Mouse (Mus musculus) urinary bladder, postnatal 25 days (tissue): Measurements from ENCODE around the gene Bnip3.
A peak's percentile ranks its signal among the peaks of the same experiment; 100 is the strongest.

Experiments
- DNase-seq: peaks from one replicate; pipeline ENCODE4 v3.0.0; 2022; ENCODE audit warnings: low spot score

Gene Bnip3

DNA sequence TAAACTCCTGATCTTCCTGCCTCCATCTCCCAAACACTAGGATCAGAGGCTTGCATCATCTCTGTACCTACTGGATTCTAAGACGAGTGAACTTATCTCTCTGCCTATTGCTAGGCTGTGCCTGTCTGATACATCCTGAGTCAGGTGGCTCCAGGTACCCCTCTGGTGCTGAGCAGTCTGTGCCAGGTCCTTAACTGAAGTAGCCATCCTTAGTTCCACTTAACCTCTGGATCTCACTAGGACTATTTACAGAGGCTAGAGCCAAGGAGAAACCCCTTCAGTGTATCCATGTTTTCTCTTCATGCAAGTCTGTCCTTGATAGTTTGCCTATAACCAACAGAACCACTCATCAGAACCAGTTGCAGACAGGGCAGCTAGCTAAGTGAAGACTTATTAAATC lies 2.9 kb downstream of the Bnip3 start:
- no peak for DNase-seq

- DNase-seq, result no peak
These were observed 5.4 kb downstream of the Bnip3 start for GRCm38 (mm10) chr7:138903886-138904435.

- no peak for DNase-seq
These were observed 10.6 kb downstream of the Bnip3 start for GRCm38 (mm10) chr7:138898743-138899142.

DNA sequence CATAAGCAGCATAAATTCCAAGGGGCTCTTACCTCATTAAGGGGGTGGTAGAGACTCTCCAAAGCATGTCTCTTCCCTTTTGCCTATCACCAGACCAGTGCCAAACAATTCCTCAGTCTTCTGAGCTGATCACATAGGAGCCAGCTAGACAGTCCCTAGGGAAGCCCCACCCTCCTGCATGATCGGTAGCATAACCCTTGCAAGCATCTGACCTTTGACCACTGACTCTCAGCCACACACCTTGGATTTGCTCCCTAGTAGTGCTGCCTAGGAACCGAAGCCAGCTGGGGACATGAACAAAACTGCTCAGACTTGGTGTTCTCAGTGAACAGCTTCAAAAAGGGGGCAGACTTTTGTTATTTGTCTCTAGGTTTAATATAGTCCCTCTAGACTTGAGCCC lies 11.2 kb downstream of the Bnip3 start:
- no peak for DNase-seq

- DNase-seq, result no peak
These were observed 23.7 kb downstream of the Bnip3 start for GRCm38 (mm10) chr7:138885365-138886289.

GRCm38 (mm10) chr7:138883724-138884123 lies 25.6 kb downstream of the Bnip3 start:
- no peak for DNase-seq

GRCm38 (mm10) chr7:138875031-138875430 lies 34.3 kb downstream of the Bnip3 start:
- DNase-seq, result no peak

GRCm38 (mm10) chr7:138872956-138873355 lies 36.4 kb downstream of the Bnip3 start:
- no peak for DNase-seq

DNA sequence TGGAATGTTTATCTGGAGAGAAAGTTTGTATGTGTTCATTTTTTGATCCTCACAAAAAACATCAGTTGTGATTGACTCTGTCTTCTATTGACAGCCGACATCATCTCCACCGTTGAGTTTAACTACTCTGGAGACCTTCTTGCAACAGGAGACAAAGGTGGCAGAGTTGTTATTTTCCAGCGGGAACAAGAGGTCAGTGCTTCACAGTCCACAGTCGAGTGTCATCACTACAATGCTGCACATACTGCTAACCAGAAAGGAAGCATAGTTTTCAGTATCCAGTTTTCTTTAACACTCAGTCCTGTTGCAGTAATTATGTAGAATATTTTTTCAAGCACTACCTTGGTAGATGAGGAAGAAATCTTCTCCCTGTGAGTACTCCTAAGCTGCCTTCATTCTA lies 41.0 kb downstream of the Bnip3 start:
- no peak for DNase-seq

DNA sequence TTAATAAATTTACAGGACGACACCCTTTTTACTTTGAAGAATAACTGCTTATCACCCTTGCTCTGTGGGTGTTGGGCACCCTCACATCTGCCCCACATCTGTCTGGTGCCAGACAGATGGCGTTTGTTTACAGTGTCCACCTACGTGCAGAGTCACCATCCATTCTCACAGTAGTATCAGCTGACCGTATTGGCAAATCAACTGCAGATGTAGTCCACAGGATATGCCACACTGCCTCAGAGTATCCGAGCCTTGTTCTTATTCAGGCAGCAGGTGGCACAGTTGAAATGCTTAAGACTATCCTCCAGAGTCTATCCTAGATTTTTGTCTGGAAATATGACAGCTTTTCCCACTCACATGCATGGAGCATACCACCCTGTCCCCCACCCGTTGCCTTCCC lies 42.0 kb downstream of the Bnip3 start:
- no peak for DNase-seq

DNA sequence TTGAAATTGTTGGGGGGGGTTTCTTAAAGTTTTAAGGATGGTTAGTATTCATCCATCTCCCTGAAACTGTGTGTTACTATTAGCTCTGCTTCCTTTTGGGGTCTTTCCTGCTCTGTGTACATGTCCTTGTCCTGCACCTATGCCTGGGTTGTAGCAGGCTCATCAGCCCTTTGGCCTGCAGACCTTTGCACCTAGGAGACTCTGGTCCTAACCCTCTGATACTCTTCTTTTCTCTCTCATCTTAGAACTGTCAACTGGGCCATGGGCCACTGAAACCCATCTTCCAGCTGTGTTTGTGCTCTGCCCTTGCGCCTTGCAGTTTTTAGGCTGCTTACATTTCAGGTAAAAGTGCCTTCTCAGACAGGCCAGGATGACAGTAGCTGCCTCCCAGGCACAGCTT lies 44.5 kb downstream of the Bnip3 start:
- DNase-seq, result no peak

GRCm38 (mm10) chr7:138863950-138864572 lies 45.3 kb downstream of the Bnip3 start:
- no peak for DNase-seq

DNA sequence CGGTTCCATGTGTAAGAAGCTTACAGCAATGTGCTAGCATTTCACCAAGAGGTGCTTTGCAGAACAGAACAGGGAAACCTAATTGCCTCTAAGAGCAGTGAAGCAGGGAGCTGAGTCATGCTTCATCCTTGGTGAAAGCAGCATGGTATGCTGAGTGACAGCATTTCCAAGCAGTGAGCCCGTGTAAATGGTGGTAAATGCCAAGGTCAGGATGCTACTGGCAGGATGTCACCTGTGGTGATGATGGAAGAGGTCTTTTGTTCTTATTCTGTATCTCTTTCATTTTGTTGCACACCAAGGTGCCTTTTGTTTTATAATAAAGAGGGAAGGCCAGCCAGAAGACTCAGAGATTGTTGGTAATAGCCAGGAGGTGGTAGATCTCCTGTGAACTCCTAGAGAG lies 52.6 kb downstream of the Bnip3 start:
- no peak for DNase-seq

GRCm38 (mm10) chr7:138854201-138854600 lies 55.1 kb downstream of the Bnip3 start:
- no peak for DNase-seq

- DNase-seq, result no peak
These were observed 55.8 kb downstream of the Bnip3 start for GRCm38 (mm10) chr7:138853417-138854031.

DNA sequence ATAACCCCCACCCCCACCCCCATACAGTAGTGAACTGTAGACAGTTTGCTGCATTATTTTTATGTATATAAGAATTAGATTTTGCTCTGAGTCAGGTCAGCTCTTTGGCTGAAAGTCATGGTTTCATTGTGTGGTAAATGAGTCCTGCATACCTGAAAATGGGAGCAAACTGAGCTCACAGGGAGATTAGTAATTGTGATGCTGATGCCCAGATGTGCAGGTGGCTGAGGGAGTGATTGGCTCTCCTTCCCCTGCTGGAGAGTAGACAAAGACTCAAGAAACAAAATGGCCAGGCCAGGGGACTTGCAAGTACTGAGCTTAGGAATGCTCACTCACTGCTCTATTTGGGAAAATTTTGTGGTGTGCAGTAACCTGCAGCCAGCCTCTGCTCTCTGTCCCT lies 59.2 kb downstream of the Bnip3 start:
- DNase-seq, result no peak

GRCm38 (mm10) chr7:138848028-138848920 lies 61.0 kb downstream of the Bnip3 start:
- no peak for DNase-seq

- no peak for DNase-seq
These were observed 61.8 kb downstream of the Bnip3 start for GRCm38 (mm10) chr7:138847316-138848027.

DNA sequence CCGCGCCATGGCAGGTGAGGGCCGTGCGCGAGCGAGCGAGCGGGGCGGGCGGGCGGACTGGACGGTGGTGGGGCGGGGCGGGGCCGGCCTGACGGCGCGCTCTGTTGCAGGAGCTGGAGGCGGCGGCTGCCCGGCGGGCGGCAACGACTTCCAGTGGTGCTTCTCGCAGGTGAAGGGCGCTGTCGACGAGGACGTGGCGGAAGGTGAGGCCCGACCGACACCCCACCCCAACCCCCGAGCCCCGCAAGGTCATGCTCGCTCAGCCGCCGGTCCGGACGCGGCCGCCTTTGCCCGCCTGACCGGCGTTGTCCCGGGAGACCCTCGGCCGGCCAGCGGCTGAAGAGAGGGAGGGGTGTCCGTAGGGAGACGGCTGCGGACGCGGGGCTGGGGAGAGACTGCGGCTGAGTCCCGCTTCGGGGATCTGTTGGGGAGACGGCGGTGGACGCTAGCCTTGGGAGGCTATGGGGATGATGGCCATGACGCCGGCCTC lies 62.8 kb downstream of the Bnip3 start:
- no peak for DNase-seq

GRCm38 (mm10) chr7:138845544-138846391 lies 63.6 kb downstream of the Bnip3 start, which contains the start of the genes Ppp2r2d and Mapk1ip1:
Gene Ppp2r2d, plus strand, starts transcription at chr7:138846079.
Gene Mapk1ip1, minus strand, starts transcription at chr7:138846273.
- DNase-seq, result peak; percentile 97
